ENCODE assay signal across 19 mouse cellular contexts in the genomic region with DNA sequence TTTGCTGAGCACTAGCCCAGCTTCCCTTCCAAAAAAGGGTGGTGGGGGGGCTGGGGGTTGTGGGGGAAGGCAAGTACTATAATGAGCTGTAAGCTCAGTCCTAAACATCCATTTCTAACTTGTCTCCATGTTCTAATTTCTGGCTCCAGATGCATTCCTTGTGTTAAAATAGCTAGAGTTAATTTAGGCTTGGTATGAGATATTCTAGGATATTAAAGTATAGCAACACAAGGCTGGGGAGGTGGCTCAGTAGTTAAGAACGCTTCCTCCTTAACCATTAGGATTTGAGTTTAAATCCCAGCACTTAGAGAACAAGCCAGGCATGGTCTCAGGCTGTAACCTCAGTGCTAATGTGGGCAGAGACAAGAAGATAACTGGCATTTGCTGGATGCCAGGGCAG.
"Had no signal": no experiment of that assay in that cellular context is flagged by ENCODE, and none has a peak within 500 bp of the region (broad histone marks: within the 10 kb centered on the region; RNA-seq: fewer than 3 reads in every experiment).

No protein-coding gene starts in this region.

- H3K36me3 ChIP-seq: lung, embryonic 15.5 days; midbrain, embryonic 10.5 days; midbrain, embryonic 12.5 days; neural tube, embryonic 13.5 days; neural tube, embryonic 15.5 days had no signal

- H3K9me3 ChIP-seq: lung, embryonic 15.5 days; midbrain, embryonic 10.5 days; midbrain, embryonic 12.5 days; neural tube, embryonic 13.5 days; neural tube, embryonic 15.5 days had no signal

- H3K4me3 ChIP-seq: lung, embryonic 15.5 days; midbrain, embryonic 10.5 days; midbrain, embryonic 12.5 days; myocyte; neural tube, embryonic 13.5 days; neural tube, embryonic 15.5 days had no signal

- H3K27ac ChIP-seq: lung, embryonic 15.5 days; midbrain, embryonic 10.5 days; midbrain, embryonic 12.5 days; neural tube, embryonic 13.5 days; neural tube, embryonic 15.5 days had no signal

- H3K4me1 ChIP-seq: lung, embryonic 15.5 days; midbrain, embryonic 10.5 days had no signal

- DNase-seq: liver, postnatal 0 days; lung, adult 2 months; lung, postnatal 14 days; lung, postnatal 4 days; midbrain, embryonic 14.5 days; retina, postnatal 1 day; right cerebral cortex, adult 18-20 months; right cerebral cortex, postnatal 25 days; right cerebral cortex, postnatal 4 days; spleen, adult 18-20 months; thymus, adult 2 months; thymus, postnatal 25 days; thymus, postnatal 4 days had no signal

- H3K27me3 ChIP-seq: lung, embryonic 15.5 days; neural tube, embryonic 13.5 days; neural tube, embryonic 15.5 days had no signal
